ENCODE assay signal across 26 mouse cellular contexts in genomic region chr8:86318531-86318930, GRCm38 (mm10).
DNase-seq lines count a peak whose midpoint lies in the region; ATAC-seq and TF ChIP-seq lines count a peak whose summit lies in the region.
"Had no signal": no experiment of that assay in that cellular context is flagged by ENCODE, and none has a peak within 500 bp of the region (broad histone marks: within the 10 kb centered on the region; RNA-seq: fewer than 3 reads in every experiment).

No protein-coding gene starts in this region.

- POLR2A ChIA-PET in Patski (lab: Charles Lee) = no interaction called here

- H3K4me3 ChIP-seq in embryonic facial prominence, embryonic 14.5 days (ENCODE audit: low read depth, low read length) = no peak overlapping the region
- H3K4me3 ChIP-seq in embryonic facial prominence, embryonic 10.5 days = no peak overlapping the region
- H3K4me3 ChIP-seq in left cerebral cortex, adult 2 months = no peak overlapping the region
- no peak overlapping the region for H3K4me3 ChIP-seq in forebrain, embryonic 16.5 days (replicated peaks; ENCODE audit: low read length)
- H3K4me3 ChIP-seq: embryonic facial prominence, embryonic 13.5 days; erythroblast, embryonic 14.5 days; forebrain, embryonic 10.5 days; forebrain, embryonic 12.5 days had no signal

- DNase-seq in embryonic facial prominence, embryonic 14.5 days (ENCODE audit: low spot score) = peak; percentile 16
- no peak for DNase-seq in embryonic facial prominence, embryonic 10.5 days (ENCODE audit: low spot score)
- DNase-seq in 3T3-L1 (ENCODE audit: low read depth, low spot score) (peak; percentile 24), Patski (ENCODE audit: low read depth, low spot score) (peak; percentile 51)
- DNase-seq in Muller cell, postnatal 12 days (ENCODE audit: inconsistent ontology term) = peak; percentile 89
- no peak for DNase-seq in kidney, postnatal 4 days
- DNase-seq in left cerebral cortex, adult 2 months (ENCODE audit: extremely low spot score in 1 of 2, low spot score in 2 of 2) = no peak
- DNase-seq: adrenal gland, adult 2 months; adrenal gland, postnatal 14 days; adrenal gland, postnatal 36 days; B cell, adult 2 months; cerebellum, adult 11-12 months; cerebellum, adult 2 months; cerebellum, adult 9-10 months; cerebellum, postnatal 10 days; cerebellum, postnatal 25 days; forebrain, postnatal 0 days had no signal

- H3K9ac ChIP-seq in embryonic facial prominence, embryonic 14.5 days (ENCODE audit: low read depth, low read length) = no peak overlapping the region
- H3K9ac ChIP-seq in forebrain, embryonic 16.5 days (replicated peaks; ENCODE audit: low read depth, low read length) = no peak overlapping the region
- H3K9ac ChIP-seq: embryonic facial prominence, embryonic 13.5 days; forebrain, embryonic 12.5 days; forebrain, postnatal 0 days had no signal

- CTCF ChIA-PET in Patski (lab: Charles Lee) = interaction anchor here (0.8 to 0.9 kb wide), 2 partner anchors 11 to 64 kb away, joined by 3 read pairs; no protein-coding TSS in a partner anchor

- no peaks in the 10 kb centered on the region for H3K9me3 ChIP-seq in embryonic facial prominence, embryonic 14.5 days (ENCODE audit: control insufficient read depth, low read length)
- no peaks in the 10 kb centered on the region for H3K9me3 ChIP-seq in embryonic facial prominence, embryonic 10.5 days
- no peaks in the 10 kb centered on the region for H3K9me3 ChIP-seq in forebrain, embryonic 16.5 days (ENCODE audit: control insufficient read depth, low read length)
- H3K9me3 ChIP-seq: embryonic facial prominence, embryonic 13.5 days; forebrain, embryonic 10.5 days; forebrain, embryonic 12.5 days; G1E had no signal

- TF ChIP-seq CTCF in Patski (IDR thresholded peaks at IDR 0.05) = no peak
- TF ChIP-seq CTCF in left cerebral cortex, adult 2 months (IDR thresholded peaks at IDR 0.05) = no peak

- no peaks in the 10 kb centered on the region for H3K27me3 ChIP-seq in embryonic facial prominence, embryonic 14.5 days (replicated peaks; ENCODE audit: control insufficient read depth, insufficient read depth, low read length)
- no peaks in the 10 kb centered on the region for H3K27me3 ChIP-seq in embryonic facial prominence, embryonic 10.5 days (replicated peaks; ENCODE audit: low read depth, poor library complexity, severe bottlenecking)
- H3K27me3 ChIP-seq in Patski = no peaks in the 10 kb centered on the region
- H3K27me3 ChIP-seq in forebrain, embryonic 16.5 days (replicated peaks; ENCODE audit: control insufficient read depth, insufficient read depth, low read length) = no peaks in the 10 kb centered on the region
- H3K27me3 ChIP-seq: CH12.LX; embryonic facial prominence, embryonic 13.5 days; forebrain, embryonic 12.5 days had no signal

- intact Hi-C loops in left cerebral cortex, adult 2 months (cut with DNase I) = no loop called here

- H3K4me2 ChIP-seq in embryonic facial prominence, embryonic 14.5 days (ENCODE audit: low read depth, low read length) = no peak overlapping the region
- H3K4me2 ChIP-seq in forebrain, embryonic 16.5 days (ENCODE audit: low read length) = no peak overlapping the region
- H3K4me2 ChIP-seq: embryonic facial prominence, embryonic 13.5 days; forebrain, embryonic 12.5 days had no signal

- H3K27ac ChIP-seq in embryonic facial prominence, embryonic 14.5 days (replicated peaks; ENCODE audit: low read depth, low read length) = no peak overlapping the region
- H3K27ac ChIP-seq in embryonic facial prominence, embryonic 10.5 days (replicated peaks) = no peak overlapping the region
- H3K27ac ChIP-seq in left cerebral cortex, adult 2 months = no peak overlapping the region
- no peak overlapping the region for H3K27ac ChIP-seq in forebrain, embryonic 16.5 days (ENCODE audit: low read length)
- H3K27ac ChIP-seq: embryonic facial prominence, embryonic 13.5 days; forebrain, embryonic 10.5 days; forebrain, embryonic 12.5 days had no signal

- no peaks in the 10 kb centered on the region for H3K4me1 ChIP-seq in embryonic facial prominence, embryonic 14.5 days (ENCODE audit: control insufficient read depth, insufficient read depth, low read length)
- no peaks in the 10 kb centered on the region for H3K4me1 ChIP-seq in embryonic facial prominence, embryonic 10.5 days
- peaks cover 2% of the 10 kb centered on the region; the same call in 1 of the 2 replicates for H3K4me1 ChIP-seq in forebrain, embryonic 16.5 days (replicated peaks; ENCODE audit: control insufficient read depth, insufficient read depth, low read length)
- H3K4me1 ChIP-seq: embryonic facial prominence, embryonic 13.5 days; forebrain, embryonic 12.5 days had no signal

- no peak for ATAC-seq in embryonic facial prominence, embryonic 14.5 days (ENCODE audit: low read depth)
- peak; percentile 35 for ATAC-seq in Patski
- no peak for ATAC-seq in forebrain, embryonic 16.5 days
- ATAC-seq: CD4-positive, CD25-positive, alpha-beta regulatory T cell, adult 4 months; forebrain, embryonic 14.5 days; forebrain, postnatal 0 days had no signal

- no peaks in the 10 kb centered on the region for H3K36me3 ChIP-seq in embryonic facial prominence, embryonic 14.5 days (ENCODE audit: control insufficient read depth, insufficient read depth, low read length)
- no peaks in the 10 kb centered on the region for H3K36me3 ChIP-seq in embryonic facial prominence, embryonic 10.5 days (replicated peaks)
- no peaks in the 10 kb centered on the region for H3K36me3 ChIP-seq in forebrain, embryonic 16.5 days (ENCODE audit: control insufficient read depth, insufficient read depth)
- H3K36me3 ChIP-seq: embryonic facial prominence, embryonic 13.5 days; forebrain, embryonic 10.5 days; forebrain, embryonic 12.5 days; G1E had no signal

- in situ Hi-C loops in Patski (cut with MboI; ENCODE audit: low pct_unique_long_range_greater_than_20kb) = no loop called here

- WGBS in embryonic facial prominence, embryonic 14.5 days = 59% methylated on average over 3 of the region's 3 CpGs
- 86% methylated on average over 3 of the region's 3 CpGs for WGBS in embryonic facial prominence, embryonic 10.5 days
- 17% methylated on average over 3 of the region's 3 CpGs for WGBS in forebrain, embryonic 16.5 days

Comparison
In these comparisons a context has a peak if more than half of its experiments do, and no peak if none do; other contexts are left out.
1. DNase-seq: peak in embryonic facial prominence, embryonic 14.5 days (single experiment), 3T3-L1 (single experiment), Muller cell, postnatal 12 days (single experiment) and Patski (single experiment); none in embryonic facial prominence, embryonic 10.5 days (single experiment), kidney, postnatal 4 days (0 of 2) and left cerebral cortex, adult 2 months (0 of 2).